Comparison of ENCODE assay signal across 18 mouse cellular contexts in the genomic region with DNA sequence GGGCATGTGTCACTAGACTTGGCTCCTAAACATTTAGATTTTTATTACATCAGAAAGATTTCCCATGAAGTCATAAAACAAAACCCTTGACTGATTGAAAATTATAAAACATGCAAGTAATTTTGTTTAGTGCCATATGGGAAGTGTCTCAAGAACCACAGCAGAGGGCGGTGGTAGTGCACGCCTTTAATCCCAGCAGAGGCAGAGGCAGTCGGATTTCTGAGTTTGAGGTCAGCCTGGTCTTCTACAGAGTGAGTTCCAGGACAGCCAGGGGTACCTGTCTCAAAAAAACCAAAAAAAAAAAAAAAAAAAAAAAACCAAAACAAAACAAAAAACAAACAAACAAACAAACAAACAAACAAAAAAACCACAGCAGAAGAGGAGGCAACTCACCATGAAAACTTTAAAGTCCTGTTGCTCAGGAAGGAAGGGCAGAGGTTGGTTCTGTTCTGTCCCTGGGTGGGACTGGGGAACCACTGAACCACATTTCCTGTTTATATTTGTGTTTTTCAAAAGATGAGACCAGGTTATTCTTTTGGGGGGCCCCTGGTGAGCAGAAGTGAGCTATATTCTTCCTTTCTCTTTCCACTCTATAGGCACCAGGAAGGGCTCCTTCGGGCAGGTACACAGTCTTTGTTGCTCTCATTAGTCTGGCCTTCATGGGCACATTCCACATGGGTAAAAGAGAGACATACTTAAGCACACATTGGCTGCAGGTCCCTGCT. TPM values are rescaled to one million over a fixed set of nuclear protein-coding genes. Genes with fewer than 3 reads are reported as not detected.
DNase-seq lines count a peak whose midpoint lies in the region; ATAC-seq and TF ChIP-seq lines count a peak whose summit lies in the region.
"Had no signal": no experiment of that assay in that cellular context is flagged by ENCODE, and none has a peak within 500 bp of the region (broad histone marks: within the 10 kb centered on the region; RNA-seq: fewer than 3 reads in every experiment).

No protein-coding gene starts in this region.

- H3K9me3 ChIP-seq in heart, postnatal 0 days (replicated peaks; ENCODE audit: control insufficient read depth, low read length): no peaks in the 10 kb centered on the region
- H3K9me3 ChIP-seq in heart, embryonic 11.5 days (replicated peaks; ENCODE audit: control insufficient read depth, low read length): no peaks in the 10 kb centered on the region
- H3K9me3 ChIP-seq in lung, embryonic 15.5 days: no peaks in the 10 kb centered on the region
- no peaks in the 10 kb centered on the region for H3K9me3 ChIP-seq in limb, embryonic 10.5 days (replicated peaks)
- H3K9me3 ChIP-seq: hindbrain, embryonic 10.5 days; liver, embryonic 15.5 days had no signal

- no peak overlapping the region for H3K4me3 ChIP-seq in heart, postnatal 0 days (ENCODE audit: low read depth, low read length)
- no peak overlapping the region for H3K4me3 ChIP-seq in heart, embryonic 11.5 days (ENCODE audit: low read depth, low read length)
- H3K4me3 ChIP-seq in lung, embryonic 15.5 days: no peak overlapping the region
- H3K4me3 ChIP-seq in limb, embryonic 10.5 days: no peak overlapping the region
- H3K4me3 ChIP-seq: hindbrain, embryonic 10.5 days; liver, embryonic 15.5 days had no signal

- peak overlapping the region; percentile 74 for H3K27ac ChIP-seq in heart, postnatal 0 days (ENCODE audit: low read depth)
- H3K27ac ChIP-seq in heart, embryonic 11.5 days (ENCODE audit: low read depth, low read length): no peak overlapping the region
- H3K27ac ChIP-seq in lung, embryonic 15.5 days: peak overlapping the region; percentile 34
- H3K27ac ChIP-seq in limb, embryonic 10.5 days: no peak overlapping the region
- H3K27ac ChIP-seq: hindbrain, embryonic 10.5 days; kidney, postnatal 0 days; liver, embryonic 15.5 days had no signal

- H3K27me3 ChIP-seq in heart, postnatal 0 days (ENCODE audit: control insufficient read depth, insufficient read depth, low read length): no peaks in the 10 kb centered on the region
- H3K27me3 ChIP-seq in heart, embryonic 11.5 days (ENCODE audit: control insufficient read depth, insufficient read depth, low read length): no peaks in the 10 kb centered on the region
- no peaks in the 10 kb centered on the region for H3K27me3 ChIP-seq in lung, embryonic 15.5 days
- no peaks in the 10 kb centered on the region for H3K27me3 ChIP-seq in limb, embryonic 10.5 days (ENCODE audit: low read depth, poor library complexity, severe bottlenecking)
- H3K27me3 ChIP-seq: liver, embryonic 15.5 days had no signal

- no peak overlapping the region for H3K9ac ChIP-seq in heart, postnatal 0 days (replicated peaks; ENCODE audit: low read depth, low read length)
- H3K9ac ChIP-seq in heart, embryonic 11.5 days (ENCODE audit: low read depth, low read length): no peak overlapping the region
- H3K9ac ChIP-seq in lung, embryonic 15.5 days: no peak overlapping the region
- H3K9ac ChIP-seq: forebrain, postnatal 0 days; liver, embryonic 15.5 days had no signal

- no peak for TF ChIP-seq EP300 in heart, postnatal 0 days (IDR thresholded peaks at IDR 0.05; ENCODE audit: low read depth)

- H3K36me3 ChIP-seq in heart, postnatal 0 days (replicated peaks; ENCODE audit: control insufficient read depth, insufficient read depth, low read length): no peaks in the 10 kb centered on the region
- no peaks in the 10 kb centered on the region for H3K36me3 ChIP-seq in heart, embryonic 11.5 days (ENCODE audit: control insufficient read depth, insufficient read depth, low read length)
- no peaks in the 10 kb centered on the region for H3K36me3 ChIP-seq in lung, embryonic 15.5 days
- H3K36me3 ChIP-seq in limb, embryonic 10.5 days: no peaks in the 10 kb centered on the region
- H3K36me3 ChIP-seq: hindbrain, embryonic 10.5 days; liver, embryonic 15.5 days had no signal

- no peak for TF ChIP-seq CTCF in heart, postnatal 0 days (IDR thresholded peaks at IDR 0.05; ENCODE audit: low read depth)

- H3K4me2 ChIP-seq in heart, postnatal 0 days (ENCODE audit: low read depth, low read length): no peak overlapping the region
- H3K4me2 ChIP-seq in heart, embryonic 11.5 days: no peak overlapping the region
- no peak overlapping the region for H3K4me2 ChIP-seq in lung, embryonic 15.5 days
- H3K4me2 ChIP-seq: liver, embryonic 15.5 days had no signal

- DNase-seq in heart, postnatal 0 days (ENCODE audit: low spot score): no peak
- DNase-seq in lung, postnatal 14 days: no peak
- peak; percentile 40 for DNase-seq in T-cell, adult 2 months (ENCODE audit: low spot score)
- peak; percentile 26 for DNase-seq in limb, embryonic 10.5 days (ENCODE audit: low spot score)
- no peak for DNase-seq in cerebellum, postnatal 25 days
- DNase-seq: adrenal gland, adult 2 months; cerebellum, adult 2 months; forebrain, postnatal 0 days; gastrocnemius, postnatal 25 days; thymus, postnatal 14 days had no signal

- no peak for ATAC-seq in heart, postnatal 0 days (ENCODE audit: insufficient read depth, low read depth)
- no peak for ATAC-seq in heart, embryonic 11.5 days (replicated peaks; ENCODE audit: insufficient number of reproducible peaks, low FRiP score, low TSS enrichment)
- ATAC-seq in lung, embryonic 15.5 days (ENCODE audit: borderline replicate concordance, extremely low read depth, low FRiP score, low TSS enrichment): no peak
- ATAC-seq: forebrain, postnatal 0 days had no signal

- H3K4me1 ChIP-seq in heart, postnatal 0 days (ENCODE audit: control insufficient read depth, insufficient read depth): 0 out of 2 replicates have a peak, but pooled peaks cover 10% of the 10 kb centered on the region
- no peaks in the 10 kb centered on the region for H3K4me1 ChIP-seq in heart, embryonic 11.5 days (ENCODE audit: control insufficient read depth, insufficient read depth, low read length)
- peaks cover 3% of the 10 kb centered on the region; the same call in 1 of the 2 replicates for H3K4me1 ChIP-seq in lung, embryonic 15.5 days
- H3K4me1 ChIP-seq in limb, embryonic 10.5 days: no peaks in the 10 kb centered on the region
- H3K4me1 ChIP-seq: hindbrain, embryonic 10.5 days; liver, embryonic 15.5 days had no signal

- 77% methylated on average over 4 of the region's 4 CpGs for WGBS in heart, postnatal 0 days
- 77% methylated on average over 4 of the region's 4 CpGs for WGBS in heart, embryonic 11.5 days (ENCODE audit: insufficient replicate concordance)
- 70% methylated on average over 4 of the region's 4 CpGs for WGBS in lung, embryonic 15.5 days
- 84% methylated on average over 4 of the region's 4 CpGs for WGBS in limb, embryonic 10.5 days

RNA-seq across cellular contexts. Expression of gene Gimap6, which starts 11.0 kb away (rescaled TPM):
- total RNA-seq in heart, postnatal 0 days (2014; rRNA removed; ENCODE audit: low replicate concordance): 38.5 and 39.3 TPM in 2 replicates
- polyA plus RNA-seq in heart, postnatal 0 days (2015; fragmentation: Nextera tagmentation; extraction: Ambion mirVana): 40.4 and 41.1 TPM in 2 replicates
- 30.5 and 30.6 TPM in 2 replicates for polyA plus RNA-seq in heart, embryonic 11.5 days (2014; fragmentation: Nextera tagmentation; extraction: Ambion mirVana)
- polyA plus RNA-seq in lung, embryonic 15.5 days (2015; fragmentation: Nextera tagmentation; extraction: Ambion mirVana): 41.3 and 48.5 TPM in 2 replicates
- polyA plus RNA-seq in limb, embryonic 10.5 days (2016; fragmentation: Nextera tagmentation; extraction: Ambion mirVana): 15.7 and 17.2 TPM in 2 replicates

RNA-seq across cellular contexts. Expression of gene Gimap4, which starts 12.6 kb away (rescaled TPM):
- 23.0 and 27.1 TPM in 2 replicates for total RNA-seq in heart, postnatal 0 days (2014; rRNA removed; ENCODE audit: low replicate concordance)
- 37.4 and 43.8 TPM in 2 replicates for polyA plus RNA-seq in heart, postnatal 0 days (2015; fragmentation: Nextera tagmentation; extraction: Ambion mirVana)
- polyA plus RNA-seq in heart, embryonic 11.5 days (2014; fragmentation: Nextera tagmentation; extraction: Ambion mirVana): 8.6 and 10.0 TPM in 2 replicates
- 45.0 and 46.6 TPM in 2 replicates for polyA plus RNA-seq in lung, embryonic 15.5 days (2015; fragmentation: Nextera tagmentation; extraction: Ambion mirVana)
- polyA plus RNA-seq in limb, embryonic 10.5 days (2016; fragmentation: Nextera tagmentation; extraction: Ambion mirVana): 9.6 and 10.1 TPM in 2 replicates

RNA-seq across cellular contexts. Expression of gene Gimap9, which starts 21.1 kb away (rescaled TPM):
- total RNA-seq in heart, postnatal 0 days (2014; rRNA removed; ENCODE audit: low replicate concordance): 1.8 and 4.6 TPM in 2 replicates
- polyA plus RNA-seq in heart, postnatal 0 days (2015; fragmentation: Nextera tagmentation; extraction: Ambion mirVana): 4.7 and 5.7 TPM in 2 replicates
- 8.8 and 10.6 TPM in 2 replicates for polyA plus RNA-seq in heart, embryonic 11.5 days (2014; fragmentation: Nextera tagmentation; extraction: Ambion mirVana)
- 16.1 and 16.2 TPM in 2 replicates for polyA plus RNA-seq in lung, embryonic 15.5 days (2015; fragmentation: Nextera tagmentation; extraction: Ambion mirVana)
- polyA plus RNA-seq in limb, embryonic 10.5 days (2016; fragmentation: Nextera tagmentation; extraction: Ambion mirVana): 3.9 and 4.1 TPM in 2 replicates

RNA-seq across cellular contexts. Expression of gene Gm28053, which starts 21.4 kb away (rescaled TPM):
- not detected in 2 replicates for total RNA-seq in heart, postnatal 0 days (2014; rRNA removed; ENCODE audit: low replicate concordance)
- 3.0 and 4.1 TPM in 2 replicates for polyA plus RNA-seq in heart, postnatal 0 days (2015; fragmentation: Nextera tagmentation; extraction: Ambion mirVana)
- 2.6 and 4.8 TPM in 2 replicates for polyA plus RNA-seq in heart, embryonic 11.5 days (2014; fragmentation: Nextera tagmentation; extraction: Ambion mirVana)
- 3.4 and 4.2 TPM in 2 replicates for polyA plus RNA-seq in lung, embryonic 15.5 days (2015; fragmentation: Nextera tagmentation; extraction: Ambion mirVana)
- polyA plus RNA-seq in limb, embryonic 10.5 days (2016; fragmentation: Nextera tagmentation; extraction: Ambion mirVana): 0.83 and 1.3 TPM in 2 replicates
- total RNA-seq: forebrain, postnatal 0 days; gastrocnemius, postnatal 25 days; layer of hippocampus, postnatal 10 days had no signal
- polyA plus RNA-seq: adrenal gland, adult 2 months; forebrain, postnatal 0 days; hindbrain, embryonic 10.5 days; liver, embryonic 15.5 days had no signal

RNA-seq across cellular contexts. Expression of gene Gimap7, which starts 21.4 kb away (rescaled TPM):
- total RNA-seq in heart, postnatal 0 days (2014; rRNA removed; ENCODE audit: low replicate concordance): not detected in 2 replicates
- polyA plus RNA-seq in heart, postnatal 0 days (2015; fragmentation: Nextera tagmentation; extraction: Ambion mirVana): not detected in 2 replicates
- polyA plus RNA-seq in heart, embryonic 11.5 days (2014; fragmentation: Nextera tagmentation; extraction: Ambion mirVana): not detected in 2 replicates
- 0.29 TPM in 1 of 2 replicates, not detected in the other for polyA plus RNA-seq in lung, embryonic 15.5 days (2015; fragmentation: Nextera tagmentation; extraction: Ambion mirVana)
- not detected in 2 replicates for polyA plus RNA-seq in limb, embryonic 10.5 days (2016; fragmentation: Nextera tagmentation; extraction: Ambion mirVana)
- total RNA-seq: forebrain, postnatal 0 days; gastrocnemius, postnatal 25 days; layer of hippocampus, postnatal 10 days; left cerebral cortex, postnatal 25 days had no signal
- polyA plus RNA-seq: adrenal gland, adult 2 months; brain, embryonic 14.5 days; cerebellum, adult 2 months; forebrain, postnatal 0 days; hindbrain, embryonic 10.5 days had no signal

Comparison
In these comparisons a context has a peak if more than half of its experiments do, and no peak if none do; other contexts are left out.
1. H3K27ac ChIP-seq: peak in heart, postnatal 0 days (single experiment) and lung, embryonic 15.5 days (single experiment); none in heart, embryonic 11.5 days (single experiment) and limb, embryonic 10.5 days (single experiment).
2. DNase-seq: peak in T-cell, adult 2 months (single experiment) and limb, embryonic 10.5 days (single experiment); none in heart, postnatal 0 days (single experiment), lung, postnatal 14 days (single experiment) and cerebellum, postnatal 25 days (0 of 2).